Mouse (Mus musculus) mature B cell (primary cell): ENCODE data around the gene Rbfox3.

Source experiments
- in situ Hi-C: fragments of 300-500 bp; cut with MboI; formaldehyde crosslinking; loops from 2 replicates; pipeline ENCODE4 v1.14.3; 2019

Rbfox3 gene

GRCm38 (mm10) chr11:118906131-118906823 lies 5.1 kb downstream of the Rbfox3 start:
- in situ Hi-C loops, result no loop called here

GRCm38 (mm10) chr11:118905656-118906055 lies 5.7 kb downstream of the Rbfox3 start:
- in situ Hi-C loops, result no loop called here

DNA sequence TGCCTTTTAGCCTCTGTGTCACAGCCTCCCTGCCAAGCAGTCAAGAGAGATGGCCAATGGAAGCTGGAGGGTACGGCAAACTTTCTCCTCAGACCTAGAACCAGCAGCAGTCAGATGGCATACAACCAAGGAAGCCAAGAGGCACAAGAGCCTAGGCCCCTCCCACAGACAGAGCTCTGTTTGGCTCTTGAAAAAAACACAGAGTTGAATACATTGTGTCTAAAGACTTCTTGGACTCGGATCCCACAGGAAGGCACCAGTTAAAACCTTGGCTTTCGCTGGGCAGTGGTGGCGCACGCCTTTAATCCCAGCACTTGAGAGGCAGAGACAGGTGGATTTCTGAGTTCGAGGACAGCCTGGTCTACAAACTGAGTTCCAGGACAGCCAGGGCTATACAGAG lies 7.1 kb downstream of the Rbfox3 start:
- in situ Hi-C loops, result no loop called here

- in situ Hi-C loops, result no loop called here
Measured at GRCm38 (mm10) chr11:118899771-118900545, 11.4 kb downstream of the Rbfox3 start.

GRCm38 (mm10) chr11:118898643-118899042 lies 12.8 kb downstream of the Rbfox3 start:
- in situ Hi-C loops, result no loop called here

- in situ Hi-C loops, result no loop called here
Measured at GRCm38 (mm10) chr11:118898156-118898555, 13.2 kb downstream of the Rbfox3 start.

- in situ Hi-C loops, result no loop called here
Measured at GRCm38 (mm10) chr11:118897114-118897841, 14.1 kb downstream of the Rbfox3 start.

GRCm38 (mm10) chr11:118896032-118896675 lies 15.2 kb downstream of the Rbfox3 start:
- in situ Hi-C loops, result no loop called here

DNA sequence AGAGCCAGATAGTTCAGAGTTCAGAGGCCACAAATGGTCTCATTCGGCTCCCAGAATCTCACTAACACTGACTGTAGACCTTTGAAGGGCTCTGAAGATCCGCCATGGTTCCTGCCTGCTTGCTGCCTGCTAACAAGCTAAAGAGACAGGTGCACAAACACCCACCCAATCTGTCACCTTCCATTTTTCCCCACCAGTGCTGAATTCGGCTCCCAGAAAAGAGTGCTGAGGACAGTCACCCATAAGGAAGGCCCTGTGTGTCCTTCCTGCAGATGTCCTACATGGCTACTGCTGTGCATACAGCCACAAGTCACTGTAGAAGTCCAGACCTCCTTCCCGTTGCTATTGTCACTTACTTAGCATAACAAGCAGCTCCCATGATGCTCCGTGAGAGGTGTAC lies 16.6 kb downstream of the Rbfox3 start:
- in situ Hi-C loops, result no loop called here

- in situ Hi-C loops, result no loop called here
Measured at GRCm38 (mm10) chr11:118894196-118894595, 17.2 kb downstream of the Rbfox3 start.

DNA sequence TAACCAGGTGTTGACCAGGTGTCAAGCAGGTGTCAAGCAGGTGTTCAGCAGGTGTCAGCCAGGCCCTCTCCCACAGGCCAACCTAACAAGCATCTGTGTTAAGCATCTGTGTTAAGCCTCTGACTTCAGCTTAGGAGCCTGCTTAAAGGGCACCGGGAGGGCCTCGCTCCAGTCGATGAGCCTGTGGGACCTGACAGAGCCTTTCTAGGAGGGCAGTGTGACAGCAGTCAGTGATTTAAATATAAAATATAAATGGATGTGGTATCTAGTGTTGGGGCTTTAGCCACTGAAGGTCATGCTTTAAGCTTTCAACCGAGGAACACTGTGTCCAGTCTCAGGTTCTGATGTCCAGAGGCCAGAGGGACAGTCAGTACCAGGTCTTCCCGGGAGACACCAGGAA lies 18.5 kb downstream of the Rbfox3 start:
- in situ Hi-C loops, result no loop called here

DNA sequence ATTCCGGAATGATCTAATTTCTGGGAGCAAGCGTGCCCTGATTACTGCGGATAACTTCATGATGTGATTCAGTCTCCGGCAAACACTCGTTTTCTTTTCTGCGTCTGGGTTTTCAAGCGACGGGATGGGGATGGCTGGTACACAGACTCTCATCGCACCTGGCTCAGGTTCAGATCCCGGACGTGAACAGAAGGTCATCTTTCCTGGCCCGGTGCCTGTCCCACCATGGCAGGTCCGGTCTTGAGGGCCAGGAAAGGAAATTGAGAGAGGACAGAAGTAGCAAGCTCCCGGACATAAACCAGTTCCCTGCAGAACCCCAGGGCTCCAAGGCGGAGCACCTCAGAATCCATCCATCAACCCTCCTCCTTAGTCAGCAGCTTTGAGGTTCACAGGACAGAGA lies 19.9 kb downstream of the Rbfox3 start:
- in situ Hi-C loops, result no loop called here

DNA sequence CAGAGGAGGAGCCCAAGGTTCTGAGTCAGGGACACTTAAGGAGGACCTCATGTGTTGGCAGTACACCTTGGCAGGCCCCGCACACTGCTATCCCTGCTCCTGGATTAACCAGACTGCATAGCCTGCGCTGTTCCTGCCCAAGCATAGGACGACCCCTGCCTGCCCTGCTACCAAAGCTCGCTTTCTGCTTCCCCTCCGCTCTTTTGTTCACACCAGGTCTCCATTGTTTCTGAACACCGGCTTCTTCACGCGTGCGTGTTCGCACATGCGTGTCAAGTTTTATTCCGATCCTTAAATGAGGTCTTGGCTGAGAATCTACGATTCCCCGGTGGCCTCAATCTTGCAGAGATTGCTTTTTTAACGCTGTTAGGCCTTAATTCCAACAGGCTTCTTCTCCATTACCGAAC lies 20.4 kb downstream of the Rbfox3 start:
- in situ Hi-C loops, result no loop called here

DNA sequence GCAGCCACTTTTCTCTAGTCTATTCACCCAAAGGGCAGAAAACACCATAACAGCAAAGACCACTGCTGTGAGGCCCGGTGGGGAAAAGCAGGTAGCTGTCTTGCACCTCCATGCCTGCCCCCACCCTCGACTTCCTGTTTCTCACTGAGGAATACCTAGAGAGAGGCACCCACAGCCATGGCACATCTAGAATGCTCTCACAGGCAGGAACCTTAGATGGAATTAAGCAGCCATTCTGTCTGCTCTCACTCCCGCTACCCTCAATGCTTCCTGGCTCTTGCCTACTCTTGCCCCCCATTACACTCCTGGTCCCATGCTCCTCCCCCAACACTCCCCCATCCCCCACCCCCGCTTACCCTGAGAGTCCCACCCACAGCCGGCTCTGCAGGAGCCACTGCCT lies 20.9 kb downstream of the Rbfox3 start:
- in situ Hi-C loops, result no loop called here

GRCm38 (mm10) chr11:118889500-118889899 lies 21.9 kb downstream of the Rbfox3 start:
- in situ Hi-C loops, result no loop called here

DNA sequence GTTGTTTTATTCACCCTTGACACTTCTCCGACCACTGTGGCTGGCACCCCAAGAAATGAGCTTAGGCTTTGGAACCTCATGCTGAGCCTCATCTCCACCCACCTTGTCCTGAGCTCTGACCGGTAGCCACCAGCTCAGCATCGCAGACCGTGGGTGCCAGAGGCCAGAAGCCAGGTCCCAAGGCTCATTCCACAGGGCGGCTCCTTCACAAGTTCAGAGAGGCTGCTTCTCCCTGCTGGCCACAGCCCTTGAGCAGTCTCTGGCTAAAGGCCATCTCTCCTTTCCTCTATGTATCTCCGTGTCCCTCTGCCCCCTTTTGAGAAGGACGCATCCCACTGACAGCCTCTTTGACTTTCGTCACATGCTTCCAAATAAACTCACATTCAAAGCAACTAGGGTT lies 23.0 kb downstream of the Rbfox3 start:
- in situ Hi-C loops, result no loop called here

- in situ Hi-C loops, result no loop called here
Measured at GRCm38 (mm10) chr11:118887206-118887605, 24.2 kb downstream of the Rbfox3 start.

DNA sequence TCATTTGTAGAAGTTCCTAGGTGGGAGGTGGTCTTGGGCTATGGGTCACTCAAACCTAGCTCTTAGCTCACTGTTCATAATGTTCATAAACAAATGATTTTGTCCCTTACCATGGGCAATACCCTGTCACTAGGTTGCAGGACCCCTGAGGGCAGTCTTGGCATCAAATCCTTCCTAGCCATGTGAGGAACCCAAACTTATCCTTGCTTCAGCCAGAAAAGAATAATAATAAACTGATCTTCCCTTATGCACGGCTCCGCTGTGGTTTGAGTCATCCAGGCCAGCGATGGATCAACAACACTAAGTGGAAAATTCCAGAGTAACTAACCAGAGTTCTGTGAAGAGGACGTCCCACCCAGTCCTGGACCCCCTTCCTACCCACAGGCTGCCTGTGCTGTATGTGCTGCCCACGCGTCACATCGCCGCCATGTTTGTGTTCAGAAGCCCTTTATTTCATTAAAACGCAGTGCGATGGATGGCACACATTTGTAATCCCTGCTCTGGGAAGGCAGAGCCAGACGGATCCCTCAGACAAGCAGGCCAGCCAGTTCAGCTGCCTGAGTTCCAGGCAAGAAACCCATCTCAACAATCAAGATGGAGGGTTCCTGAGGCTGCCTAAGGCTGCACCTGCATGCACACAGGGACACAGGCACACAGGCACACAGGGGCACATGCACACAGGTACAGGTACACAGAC lies 25.0 kb downstream of the Rbfox3 start:
- in situ Hi-C loops, result no loop called here

DNA sequence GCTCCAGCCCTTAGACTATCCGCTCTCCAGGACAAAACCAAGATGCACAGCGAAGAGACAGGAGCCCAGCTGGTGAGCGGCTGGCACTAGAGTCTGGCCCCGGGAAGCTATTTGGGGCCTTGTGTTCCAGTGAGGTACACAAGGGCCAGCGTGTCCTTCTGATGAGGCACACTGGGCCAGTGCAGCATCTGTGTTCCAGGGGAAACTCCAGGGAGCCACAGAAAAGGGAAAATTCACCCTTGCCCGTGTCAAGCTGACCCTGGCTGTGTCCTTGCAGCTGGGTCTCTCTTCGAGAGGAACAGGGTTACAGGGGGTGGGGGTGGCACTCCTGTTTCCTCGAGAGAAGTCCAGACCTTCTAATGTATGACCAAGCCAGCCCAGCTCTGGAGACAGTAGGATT lies 25.8 kb downstream of the Rbfox3 start:
- in situ Hi-C loops, result no loop called here

DNA sequence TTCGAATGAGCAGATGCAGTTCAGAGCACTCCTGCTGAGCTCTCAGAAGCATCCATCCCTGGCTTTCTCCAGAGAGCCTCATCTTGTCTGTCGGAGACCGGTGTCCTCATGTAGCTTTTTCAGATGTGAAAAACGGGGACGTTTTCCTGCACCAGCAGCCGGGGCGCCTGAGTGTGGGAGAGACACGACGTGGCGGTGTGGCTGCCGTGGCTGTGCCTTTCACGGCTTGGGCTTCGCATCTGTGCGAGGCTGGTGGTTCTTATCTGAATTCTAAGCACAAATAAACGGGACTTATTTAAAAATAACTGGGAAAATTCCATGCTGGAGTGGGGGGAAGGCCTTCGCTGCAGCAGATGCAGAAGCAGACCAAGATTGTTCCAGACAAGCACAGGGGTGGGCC lies 26.3 kb downstream of the Rbfox3 start:
- in situ Hi-C loops, result no loop called here

GRCm38 (mm10) chr11:118883143-118883542 lies 28.3 kb downstream of the Rbfox3 start:
- in situ Hi-C loops, result no loop called here
